Comparison of ENCODE assay signal across 18 mouse cellular contexts in the genomic region with DNA sequence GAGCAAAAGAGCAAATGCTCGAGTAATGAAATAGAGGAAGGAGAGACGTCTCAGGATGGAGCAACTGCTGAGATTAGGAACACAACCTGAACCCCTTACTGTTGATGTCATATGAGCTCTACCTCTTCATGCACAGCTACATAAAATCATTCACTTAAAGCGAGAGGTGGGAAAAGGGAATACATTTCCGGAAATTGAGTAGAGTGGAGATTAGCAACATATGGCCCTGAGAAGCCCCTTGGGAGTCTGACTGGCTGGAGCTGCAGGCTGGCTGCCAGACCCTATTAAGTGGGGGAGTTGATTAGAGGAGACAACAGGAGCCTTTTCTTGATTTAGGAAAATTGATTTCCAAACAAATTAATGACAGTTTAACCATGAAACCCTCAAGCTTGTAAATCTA.
DNase-seq lines count a peak whose midpoint lies in the region; ATAC-seq lines count a peak whose summit lies in the region.
"Had no signal": no experiment of that assay in that cellular context is flagged by ENCODE, and none has a peak within 500 bp of the region (broad histone marks: within the 10 kb centered on the region; RNA-seq: fewer than 3 reads in every experiment).

No protein-coding gene starts in this region.

- H3K4me3 ChIP-seq in neural tube, embryonic 12.5 days: no peak overlapping the region
- no peak overlapping the region for H3K4me3 ChIP-seq in limb, embryonic 11.5 days (ENCODE audit: low read depth, low read length)
- no peak overlapping the region for H3K4me3 ChIP-seq in heart, embryonic 11.5 days (ENCODE audit: low read depth, low read length)
- H3K4me3 ChIP-seq: forebrain, embryonic 13.5 days; heart, embryonic 15.5 days; liver, embryonic 13.5 days; myocyte had no signal

- no peaks in the 10 kb centered on the region for H3K27me3 ChIP-seq in neural tube, embryonic 12.5 days (replicated peaks)
- H3K27me3 ChIP-seq in limb, embryonic 11.5 days (ENCODE audit: control insufficient read depth, insufficient read depth, low read length): no peaks in the 10 kb centered on the region
- H3K27me3 ChIP-seq in heart, embryonic 11.5 days (ENCODE audit: control insufficient read depth, insufficient read depth, low read length): no peaks in the 10 kb centered on the region
- H3K27me3 ChIP-seq: forebrain, embryonic 13.5 days; heart, embryonic 15.5 days; liver, embryonic 13.5 days had no signal

- H3K4me2 ChIP-seq in neural tube, embryonic 12.5 days (replicated peaks): no peak overlapping the region
- H3K4me2 ChIP-seq in limb, embryonic 11.5 days (ENCODE audit: low read depth, severe bottlenecking): no peak overlapping the region
- no peak overlapping the region for H3K4me2 ChIP-seq in heart, embryonic 11.5 days
- H3K4me2 ChIP-seq: forebrain, embryonic 13.5 days; heart, embryonic 15.5 days; liver, embryonic 13.5 days had no signal

- H3K36me3 ChIP-seq in neural tube, embryonic 12.5 days: no peaks in the 10 kb centered on the region
- no peaks in the 10 kb centered on the region for H3K36me3 ChIP-seq in limb, embryonic 11.5 days (ENCODE audit: control insufficient read depth, insufficient read depth, low read length)
- no peaks in the 10 kb centered on the region for H3K36me3 ChIP-seq in heart, embryonic 11.5 days (ENCODE audit: control insufficient read depth, insufficient read depth, low read length)
- H3K36me3 ChIP-seq: G1E; heart, embryonic 15.5 days; liver, embryonic 13.5 days had no signal

- DNase-seq in cerebellum, postnatal 4 days (ENCODE audit: low spot score in 2 of 2): peak; percentile 23 to 61
- no peak for DNase-seq in cerebellum, adult 8-10 months
- DNase-seq in neural tube, embryonic 10.5 days (ENCODE audit: extremely low spot score, low spot score): no peak
- peak; percentile 30 for DNase-seq in limb, embryonic 11.5 days (ENCODE audit: low spot score)
- no peak for DNase-seq in adrenal gland, postnatal 25 days
- DNase-seq in left cerebral cortex, adult 11 months (ENCODE audit: low spot score): no peak
- DNase-seq: gastrocnemius, postnatal 10 days; kidney, adult 11 months; liver, embryonic 13.5 days; lung, postnatal 36 days; thymus, postnatal 14 days had no signal

- 61% methylated on average over 4 of the region's 4 CpGs for WGBS in neural tube, embryonic 12.5 days
- 28% methylated on average over 4 of the region's 4 CpGs for WGBS in limb, embryonic 11.5 days
- WGBS in heart, embryonic 11.5 days (ENCODE audit: insufficient replicate concordance): 56% methylated on average over 4 of the region's 4 CpGs

- H3K9me3 ChIP-seq in neural tube, embryonic 12.5 days: no peaks in the 10 kb centered on the region
- H3K9me3 ChIP-seq in limb, embryonic 11.5 days (ENCODE audit: control insufficient read depth, low read length): no peaks in the 10 kb centered on the region
- H3K9me3 ChIP-seq in heart, embryonic 11.5 days (replicated peaks; ENCODE audit: control insufficient read depth, low read length): no peaks in the 10 kb centered on the region
- H3K9me3 ChIP-seq: forebrain, embryonic 13.5 days; heart, embryonic 15.5 days; liver, embryonic 13.5 days had no signal

- ATAC-seq in neural tube, embryonic 12.5 days (ENCODE audit: low FRiP score, low read depth): 0 out of 2 replicates have a peak, but pooled peaks have one; percentile 48
- ATAC-seq in limb, embryonic 11.5 days (ENCODE audit: insufficient number of reproducible peaks, low FRiP score, low TSS enrichment, low read depth): peak; percentile 65
- no peak for ATAC-seq in heart, embryonic 11.5 days (replicated peaks; ENCODE audit: insufficient number of reproducible peaks, low FRiP score, low TSS enrichment)
- ATAC-seq: activated CD4-positive, CD25-positive, alpha-beta regulatory T cell, adult 4 months; forebrain, embryonic 13.5 days had no signal

- H3K4me1 ChIP-seq in neural tube, embryonic 12.5 days: no peaks in the 10 kb centered on the region
- H3K4me1 ChIP-seq in limb, embryonic 11.5 days (ENCODE audit: control insufficient read depth, insufficient read depth, low read length): no peaks in the 10 kb centered on the region
- H3K4me1 ChIP-seq in heart, embryonic 11.5 days (ENCODE audit: control insufficient read depth, insufficient read depth, low read length): no peaks in the 10 kb centered on the region
- H3K4me1 ChIP-seq: forebrain, embryonic 13.5 days; heart, embryonic 15.5 days; liver, embryonic 13.5 days had no signal

- H3K9ac ChIP-seq in neural tube, embryonic 12.5 days: no peak overlapping the region
- H3K9ac ChIP-seq in limb, embryonic 11.5 days (ENCODE audit: low read length): no peak overlapping the region
- no peak overlapping the region for H3K9ac ChIP-seq in heart, embryonic 11.5 days (ENCODE audit: low read depth, low read length)
- H3K9ac ChIP-seq: forebrain, embryonic 13.5 days; heart, embryonic 15.5 days; liver, embryonic 13.5 days had no signal

- no peak overlapping the region for H3K27ac ChIP-seq in neural tube, embryonic 12.5 days
- no peak overlapping the region for H3K27ac ChIP-seq in limb, embryonic 11.5 days (replicated peaks; ENCODE audit: low read depth, low read length)
- H3K27ac ChIP-seq in heart, embryonic 11.5 days (ENCODE audit: low read depth, low read length): no peak overlapping the region
- H3K27ac ChIP-seq: forebrain, embryonic 13.5 days; heart, embryonic 15.5 days; liver, embryonic 13.5 days had no signal

Comparison
In these comparisons a context has a peak if more than half of its experiments do, and no peak if none do; other contexts are left out.
1. DNase-seq: peak in cerebellum, postnatal 4 days (2 of 2) and limb, embryonic 11.5 days (single experiment); none in cerebellum, adult 8-10 months (single experiment), neural tube, embryonic 10.5 days (single experiment), adrenal gland, postnatal 25 days (single experiment) and left cerebral cortex, adult 11 months (single experiment).